Mouse (Mus musculus) forebrain, embryonic 13.5 days (tissue): ENCODE results near the gene Dhrs11. TPM values are rescaled to one million over a fixed set of nuclear protein-coding genes. Genes with fewer than 3 reads are reported as not detected.
"Not testable (repeated sequence)": the region's sequence is repeated elsewhere in the genome, so short reads cannot be mapped to it uniquely, and the experiment has no call there.

ENCODE experiments used
- ATAC-seq: fragments of 200-750 bp; cut with Nextera tagmentation; 2 replicates; pipeline ENCODE4 v1.8.0; 2017
- H3K27ac ChIP-seq: fragments of 300-500 bp; sonication (generic); 2 replicates; pipeline ENCODE4 v1.5.1; 2015; ENCODE audit warnings: inconsistent platforms, mild to moderate bottlenecking, moderate library complexity
- H3K27me3 ChIP-seq: fragments of 300-500 bp; sonication (generic); 2 replicates; pipeline ENCODE4 v1.6.1; 2015; ENCODE audit warnings: mild to moderate bottlenecking, inconsistent platforms
- H3K36me3 ChIP-seq: fragments of 300-500 bp; sonication (generic); 2 replicates; pipeline ENCODE4 v1.6.1; 2015; ENCODE audit warnings: mild to moderate bottlenecking, inconsistent platforms; ENCODE audit not compliant: poor library complexity, severe bottlenecking
- H3K4me1 ChIP-seq: fragments of 300-500 bp; sonication (generic); 2 replicates; pipeline ENCODE4 v1.6.1; 2015; ENCODE audit warnings: inconsistent platforms
- H3K4me2 ChIP-seq: fragments of 300-500 bp; sonication (generic); 2 replicates; pipeline ENCODE4 v1.6.1; 2015; ENCODE audit warnings: inconsistent platforms, mild to moderate bottlenecking, moderate library complexity
- H3K4me3 ChIP-seq: fragments of 300-500 bp; sonication (generic); 2 replicates; pipeline ENCODE4 v1.5.1; 2015; ENCODE audit warnings: mild to moderate bottlenecking, inconsistent platforms
- H3K9ac ChIP-seq: fragments of 300-500 bp; sonication (generic); 2 replicates; pipeline ENCODE4 v1.6.1; 2015; ENCODE audit warnings: mild to moderate bottlenecking, inconsistent platforms
- H3K9me3 ChIP-seq: fragments of 300-500 bp; sonication (generic); replicated peaks from 2 replicates; pipeline ENCODE4 v1.6.1; 2016; ENCODE audit warnings: inconsistent platforms
- WGBS: fragments of 180-500 bp; shearing (Covaris S2); methylation state at CpG from one replicate; pipeline ENCODE4 v1.1.7; 2015; 5-methylcytosine and 5-hydroxymethylcytosine counted together
- polyA plus RNA-seq: library from polyadenylated mRNA; unstranded; fragments of >200 nt; fragmentation: Nextera tagmentation; extraction: Ambion mirVana; gene quantifications from 2 replicates; pipeline ENCODE4 v1.2.1, GENCODE M21; 2015

Gene Dhrs11
- polyA plus RNA-seq, 1 experiment from 2014 or later, result 3.8 TPM

- ATAC-seq, result no peak
- Histone ChIP-seq H3K27ac (no peak overlapping the region), H3K27me3 (no peaks in the 10 kb centered on the region), H3K9ac (no peak overlapping the region), H3K9me3 (no peaks in the 10 kb centered on the region), H3K4me1 (no peaks in the 10 kb centered on the region), H3K36me3 (peaks cover 75% of the 10 kb centered on the region), H3K4me2 (no peak overlapping the region), H3K4me3 (no peak overlapping the region)
- WGBS, result 89% methylated on average over 7 of the region's 7 CpGs
Observed at GRCm38 (mm10) chr11:84847475-84848090, 18.8 kb upstream of the Dhrs11 start.

DNA sequence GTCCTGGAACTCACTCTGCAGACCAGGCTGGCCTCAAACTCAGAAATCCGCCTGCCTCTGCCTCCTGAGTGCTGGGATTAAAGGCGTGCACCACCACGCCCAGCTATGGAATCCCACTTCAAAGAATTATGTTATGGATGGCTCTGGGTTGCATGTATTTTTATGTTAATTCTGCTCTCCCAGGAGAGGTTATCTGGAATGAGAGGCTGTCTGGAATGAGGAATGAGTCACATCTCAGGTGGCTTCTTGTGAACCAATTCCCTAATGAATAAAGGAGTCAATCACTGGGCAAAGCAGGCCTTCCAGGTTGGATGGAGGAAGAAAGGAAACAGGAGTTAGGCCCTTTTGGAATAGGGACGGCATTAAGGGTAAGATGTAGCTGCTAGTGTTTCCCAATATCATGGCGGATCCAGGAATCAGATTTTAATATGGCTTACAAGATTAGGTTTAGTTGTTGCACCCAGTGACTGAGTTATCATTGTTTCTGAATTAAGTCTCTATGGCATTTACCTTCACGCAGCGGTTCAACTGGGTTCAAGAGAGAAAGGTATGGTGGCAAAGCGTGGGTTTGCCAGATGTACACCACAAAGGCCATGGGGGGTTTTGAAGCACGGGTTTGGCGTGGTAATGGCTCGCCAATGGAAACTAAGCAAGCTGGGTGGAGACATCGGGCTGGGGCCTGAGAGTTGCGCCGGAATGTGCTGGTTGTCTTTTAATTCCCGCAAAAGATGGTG lies 18.1 kb upstream of the Dhrs11 start:
- H3K4me2 ChIP-seq, result no peak overlapping the region
- H3K27ac ChIP-seq, result no peak overlapping the region
- H3K36me3 ChIP-seq, result peaks cover 73% of the 10 kb centered on the region
- H3K9me3 ChIP-seq, result no peaks in the 10 kb centered on the region
- ATAC-seq, result no peak
- no peak overlapping the region for H3K9ac ChIP-seq
- H3K4me1 ChIP-seq, result no peaks in the 10 kb centered on the region
- no peaks in the 10 kb centered on the region for H3K27me3 ChIP-seq
- H3K4me3 ChIP-seq, result no peak overlapping the region
- WGBS, result 96% methylated on average over 15 of the region's 15 CpGs

DNA sequence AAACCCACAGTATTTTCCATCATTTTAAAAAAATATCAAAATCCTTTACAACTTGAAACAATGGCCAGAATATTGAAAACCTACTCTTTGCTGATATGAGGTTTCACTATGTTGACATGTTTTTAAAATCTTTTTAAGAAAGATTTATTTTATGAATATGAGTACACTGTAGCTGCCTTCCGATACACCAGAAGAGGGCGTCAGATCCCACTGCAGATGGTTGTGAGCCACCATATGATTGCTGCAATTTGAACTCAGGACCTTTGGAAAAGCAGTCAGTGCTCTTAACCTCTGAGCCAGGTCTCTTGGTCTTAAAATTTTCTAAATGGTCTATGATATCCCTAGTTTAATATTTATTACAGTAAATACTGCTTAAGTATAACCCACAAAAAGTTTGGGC lies 10.5 kb upstream of the Dhrs11 start:
- H3K27me3 ChIP-seq, result no peaks in the 10 kb centered on the region
- H3K9ac ChIP-seq, result no peak overlapping the region
- H3K4me3 ChIP-seq, result no peak overlapping the region
- H3K27ac ChIP-seq, result no peak overlapping the region
- ATAC-seq, result no peak
- H3K4me2 ChIP-seq, result no peak overlapping the region
- peaks cover 76% of the 10 kb centered on the region for H3K36me3 ChIP-seq
- no peaks in the 10 kb centered on the region for H3K4me1 ChIP-seq
- WGBS, result 93% methylated on average over 2 of the region's 2 CpGs
- H3K9me3 ChIP-seq, result no peaks in the 10 kb centered on the region

- H3K9me3 ChIP-seq, H3K27me3 ChIP-seq: not testable (repeated sequence)
- Histone ChIP-seq H3K4me1 (peaks cover 13% of the 10 kb centered on the region), H3K27ac (peak overlapping the region; percentile 21; the same call in 1 of the 2 replicates), H3K4me3 (peak overlapping the region; percentile 59), H3K36me3 (peaks cover 37% of the 10 kb centered on the region), H3K4me2 (peak overlapping the region; percentile 92), H3K9ac (peak overlapping the region; percentile 71)
- WGBS, result 80% methylated on average over 11 of the region's 11 CpGs
- 0 out of 2 replicates have a peak, but pooled peaks have one; percentile 13 for ATAC-seq
Observed at GRCm38 (mm10) chr11:84829495-84829894, 701 bp upstream of the Dhrs11 start.

DNA sequence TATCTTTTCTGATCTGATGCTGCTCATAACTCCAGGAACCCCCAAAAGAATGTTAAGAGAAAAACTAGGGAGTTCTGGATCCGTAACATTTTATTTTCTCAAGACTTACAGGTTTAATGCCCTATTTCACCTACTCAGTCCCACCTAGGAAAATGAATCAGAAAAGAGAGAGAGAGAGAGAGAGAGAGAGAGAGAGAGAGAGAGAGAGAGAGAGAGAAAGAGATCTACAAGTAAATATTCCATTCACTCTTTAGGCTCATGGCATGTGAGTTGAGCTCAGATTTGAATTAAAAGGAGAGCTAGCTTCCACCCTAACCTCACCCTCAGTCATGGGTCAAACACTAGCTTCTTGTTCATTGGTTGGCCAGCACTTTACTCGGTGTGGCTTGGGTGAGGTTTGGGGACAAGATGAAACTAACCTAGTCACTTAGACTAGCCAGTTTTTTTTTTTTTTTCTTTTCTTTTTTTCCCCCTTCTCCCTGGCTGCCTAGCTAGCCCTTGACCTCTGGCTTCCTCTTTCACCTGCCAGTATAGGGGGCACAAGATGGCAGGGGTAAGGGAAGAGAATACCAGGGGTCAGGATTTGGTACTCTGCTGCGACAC lies 792 bp downstream of the Dhrs11 start:
- H3K9ac ChIP-seq, result no peak overlapping the region
- no peak for ATAC-seq

DNA sequence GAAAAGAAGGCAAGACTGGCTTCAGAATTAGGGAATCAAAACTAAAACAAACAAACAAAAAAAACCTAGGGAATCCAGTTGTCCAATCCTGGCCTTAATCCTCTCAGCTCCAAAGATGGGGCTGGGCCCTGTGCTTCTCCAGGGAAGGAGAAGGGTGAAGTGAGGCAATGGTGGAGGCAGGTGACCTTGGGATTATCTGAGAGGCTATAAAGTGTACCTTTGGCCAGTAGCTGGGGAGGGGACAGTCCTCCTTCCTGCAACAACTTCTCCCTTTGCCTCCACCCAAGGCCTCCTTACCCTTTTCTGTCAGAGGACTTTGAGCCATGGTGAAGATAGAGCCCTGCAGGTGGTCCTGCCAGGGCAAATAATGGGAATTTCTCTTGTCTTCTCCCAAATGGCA lies 1.3 kb downstream of the Dhrs11 start:
- peaks cover 13% of the 10 kb centered on the region for H3K4me1 ChIP-seq
- no peak overlapping the region for H3K9ac ChIP-seq
- no peaks in the 10 kb centered on the region for H3K27me3 ChIP-seq
- peaks cover 20% of the 10 kb centered on the region for H3K36me3 ChIP-seq
- no peaks in the 10 kb centered on the region for H3K9me3 ChIP-seq
- H3K27ac ChIP-seq, result no peak overlapping the region
- H3K4me3 ChIP-seq, result no peak overlapping the region
- no peak for ATAC-seq
- H3K4me2 ChIP-seq, result no peak overlapping the region

More for the DNA sequence above, 792 bp downstream of the Dhrs11 start:
- Histone ChIP-seq H3K4me3 (peak overlapping the region; percentile 59), H3K27me3 (no peaks in the 10 kb centered on the region), H3K27ac (no peak overlapping the region), H3K9me3 (no peaks in the 10 kb centered on the region), H3K36me3 (peaks cover 25% of the 10 kb centered on the region), H3K4me1 (peaks cover 13% of the 10 kb centered on the region), H3K4me2 (peak overlapping the region; percentile 92)
- 51% methylated on average over 3 of the region's 3 CpGs for WGBS

- peaks cover 7% of the 10 kb centered on the region for H3K36me3 ChIP-seq
- WGBS, result 69% methylated on average over 3 of the region's 3 CpGs
Observed at GRCm38 (mm10) chr11:84826185-84826584, 2.6 kb downstream of the Dhrs11 start.

DNA sequence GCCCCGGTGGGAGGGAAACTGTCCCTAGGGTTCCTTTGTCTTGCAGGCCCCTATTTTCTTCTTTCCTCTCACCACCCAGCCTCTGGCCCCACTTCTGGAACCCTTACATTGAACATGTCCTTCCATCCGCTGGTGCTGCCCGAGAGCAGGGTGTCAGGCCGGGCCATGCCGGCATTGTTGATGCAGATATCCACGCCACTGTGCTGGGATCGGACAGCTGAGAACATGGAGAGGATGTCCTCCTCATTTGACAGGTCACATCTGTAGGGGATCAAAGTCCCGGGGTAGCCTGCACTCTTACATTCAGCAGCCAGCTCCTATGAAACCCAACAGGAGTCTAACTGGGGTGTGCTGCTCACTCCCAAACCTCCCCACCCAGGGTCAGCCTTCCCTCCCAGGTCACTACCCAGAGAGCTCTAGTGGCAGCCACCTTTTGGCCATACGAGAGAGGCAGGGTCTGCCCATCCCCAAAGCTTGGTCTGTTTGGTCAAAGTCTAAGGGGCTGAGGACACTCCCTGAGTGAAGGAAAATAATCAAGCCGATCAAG lies 3.5 kb downstream of the Dhrs11 start:
- Histone ChIP-seq H3K36me3 (0 out of 2 replicates have a peak, but pooled peaks cover under 1% of the 10 kb centered on the region), H3K4me1 (peaks cover 13% of the 10 kb centered on the region), H3K4me3 (no peak overlapping the region), H3K27ac (no peak overlapping the region), H3K9ac (no peak overlapping the region), H3K9me3 (no peaks in the 10 kb centered on the region), H3K4me2 (no peak overlapping the region), H3K27me3 (no peaks in the 10 kb centered on the region)
- no peak for ATAC-seq
- 89% methylated on average over 10 of the region's 10 CpGs for WGBS

More at GRCm38 (mm10) chr11:84826185-84826584, 2.6 kb downstream of the Dhrs11 start:
- Histone ChIP-seq H3K27ac (no peak overlapping the region), H3K4me2 (no peak overlapping the region), H3K9ac (no peak overlapping the region), H3K27me3 (no peaks in the 10 kb centered on the region), H3K4me3 (no peak overlapping the region), H3K9me3 (no peaks in the 10 kb centered on the region), H3K4me1 (peaks cover 13% of the 10 kb centered on the region)
- ATAC-seq, result no peak

DNA sequence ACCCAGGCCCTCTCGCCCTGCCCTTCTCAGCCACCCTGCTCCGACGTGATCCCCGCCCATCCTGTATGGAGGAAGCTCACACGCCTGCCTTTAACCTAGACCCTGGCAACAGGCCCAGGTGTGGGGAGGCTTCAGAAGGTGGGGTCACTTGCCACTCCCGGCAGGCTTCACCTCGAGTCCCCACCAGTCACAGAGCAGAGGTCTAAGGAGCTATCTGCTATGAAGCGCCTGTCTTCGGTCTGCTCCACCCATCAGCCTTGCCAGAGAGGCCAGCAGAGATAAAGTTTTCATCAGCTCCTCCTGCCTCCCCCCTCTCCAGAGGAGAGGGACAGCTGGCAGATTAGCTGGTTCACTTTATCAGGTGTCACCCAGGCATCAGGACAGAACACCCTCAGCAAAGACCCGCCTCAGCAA lies 5.3 kb downstream of the Dhrs11 start:
- Histone ChIP-seq H3K4me3 (no peak overlapping the region), H3K4me2 (no peak overlapping the region), H3K27me3 (no peaks in the 10 kb centered on the region), H3K27ac (no peak overlapping the region), H3K36me3 (no peaks in the 10 kb centered on the region), H3K4me1 (peaks cover 9% of the 10 kb centered on the region), H3K9ac (no peak overlapping the region), H3K9me3 (no peaks in the 10 kb centered on the region)
- 73% methylated on average over 10 of the region's 10 CpGs for WGBS
- no peak for ATAC-seq

- Histone ChIP-seq H3K4me3 (no peak overlapping the region), H3K4me2 (no peak overlapping the region), H3K27ac (no peak overlapping the region), H3K36me3 (no peaks in the 10 kb centered on the region), H3K9ac (no peak overlapping the region), H3K4me1 (peaks cover 9% of the 10 kb centered on the region; the same call in 1 of the 2 replicates), H3K27me3 (no peaks in the 10 kb centered on the region), H3K9me3 (no peaks in the 10 kb centered on the region)
- ATAC-seq, result no peak
- 87% methylated on average over 5 of the region's 5 CpGs for WGBS
Observed at GRCm38 (mm10) chr11:84822487-84822886, 6.3 kb downstream of the Dhrs11 start.

- no peak for ATAC-seq
- H3K4me1 ChIP-seq, result peaks cover 9% of the 10 kb centered on the region; the same call in 1 of the 2 replicates
- 86% methylated on average over 9 of the region's 9 CpGs for WGBS
Observed at GRCm38 (mm10) chr11:84821131-84821770, 7.5 kb downstream of the Dhrs11 start.

More at GRCm38 (mm10) chr11:84821131-84821770, 7.5 kb downstream of the Dhrs11 start:
- Histone ChIP-seq H3K9ac (no peak overlapping the region), H3K27me3 (no peaks in the 10 kb centered on the region), H3K36me3 (no peaks in the 10 kb centered on the region), H3K9me3 (no peaks in the 10 kb centered on the region), H3K4me3 (no peak overlapping the region), H3K4me2 (no peak overlapping the region), H3K27ac (no peak overlapping the region)
